Mouse (Mus musculus) yolk sac, embryonic 10.5 days (tissue): ENCODE data around the gene Gck.
"Not testable (repeated sequence)": the region's sequence is repeated elsewhere in the genome, so short reads cannot be mapped to it uniquely, and the experiment has no call there.

Experiments
- DNase-seq: peaks from one replicate; pipeline ENCODE4 v3.0.0-alpha.2; 2017; ENCODE audit warnings: low spot score

The Gck gene

GRCm38 (mm10) chr11:5954965-5955504, 5.2 kb upstream of the Gck start:
- DNase-seq, result no peak

GRCm38 (mm10) chr11:5954435-5954834, 4.6 kb upstream of the Gck start:
- DNase-seq, result no peak

- no peak for DNase-seq
Observed at GRCm38 (mm10) chr11:5953130-5953765, 3.4 kb upstream of the Gck start.

- DNase-seq, result no peak
Observed at GRCm38 (mm10) chr11:5952501-5952900, 2.6 kb upstream of the Gck start.

DNA sequence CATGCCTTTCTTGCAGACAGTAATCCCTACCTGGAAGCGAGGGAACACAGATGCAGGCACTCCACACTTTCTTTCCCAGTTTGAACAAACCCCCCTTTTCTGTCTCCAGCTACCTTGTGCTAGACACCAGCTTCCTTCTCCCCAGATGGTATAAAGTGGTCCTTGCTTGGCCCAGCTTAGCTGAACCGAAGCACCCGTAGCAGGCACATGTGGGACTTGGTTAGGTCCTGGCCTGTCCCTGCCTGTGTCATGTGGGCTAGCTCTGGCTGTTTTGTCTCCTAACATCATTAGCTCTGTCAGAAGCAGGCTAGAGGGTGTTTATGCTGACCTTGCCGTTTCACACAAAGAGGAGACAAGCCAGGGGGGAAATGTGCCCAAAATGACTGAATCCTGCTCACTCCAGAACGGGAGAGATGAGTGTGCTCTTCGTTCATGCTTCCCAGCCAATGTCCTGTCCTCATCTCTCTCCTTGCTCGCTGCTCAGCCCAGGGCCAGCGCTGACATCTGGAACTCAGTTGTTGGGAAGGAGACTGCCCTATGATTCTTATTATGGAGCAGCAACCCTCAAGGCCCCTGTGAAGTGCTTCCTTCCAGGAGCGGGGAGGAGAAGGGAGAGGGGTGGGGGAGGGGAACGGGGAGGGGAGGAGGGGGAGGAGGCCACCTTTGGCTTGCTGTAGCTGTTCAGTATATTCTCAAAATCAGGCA, 1.2 kb downstream of the Gck start:
- no peak for DNase-seq

DNA sequence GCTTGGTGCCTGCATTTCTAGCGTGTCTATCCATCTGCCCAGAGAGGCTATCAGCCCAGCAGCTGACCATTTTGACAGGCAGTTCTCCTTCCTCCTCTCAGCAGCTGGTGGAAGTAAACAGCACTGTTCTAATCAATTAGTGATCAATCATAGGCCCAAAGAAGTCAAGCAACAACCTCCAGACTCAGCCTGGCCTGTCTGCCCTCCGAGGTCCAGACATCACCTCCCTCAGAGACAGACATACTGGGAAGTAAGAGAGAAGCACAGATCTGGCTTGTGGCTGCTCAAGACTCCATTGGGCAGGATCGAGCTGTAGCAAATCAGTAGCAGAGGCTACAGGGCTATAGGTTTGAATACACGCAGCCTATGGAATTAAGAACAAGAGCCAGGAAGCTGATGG, 2.1 kb downstream of the Gck start:
- no peak for DNase-seq

GRCm38 (mm10) chr11:5945096-5945495, 4.8 kb downstream of the Gck start:
- no peak for DNase-seq

- no peak for DNase-seq
Observed at GRCm38 (mm10) chr11:5942966-5943365, 6.9 kb downstream of the Gck start.

GRCm38 (mm10) chr11:5934531-5934930, 15.3 kb downstream of the Gck start:
- not testable (repeated sequence) for DNase-seq

GRCm38 (mm10) chr11:5931947-5932346, 17.9 kb downstream of the Gck start:
- not testable (repeated sequence) for DNase-seq

- DNase-seq, result no peak
Observed at GRCm38 (mm10) chr11:5930578-5930977, 19.3 kb downstream of the Gck start.

- DNase-seq, result no peak
Observed at GRCm38 (mm10) chr11:5926696-5927220, 23.1 kb downstream of the Gck start.

GRCm38 (mm10) chr11:5924699-5925098, 25.2 kb downstream of the Gck start:
- no peak for DNase-seq

DNA sequence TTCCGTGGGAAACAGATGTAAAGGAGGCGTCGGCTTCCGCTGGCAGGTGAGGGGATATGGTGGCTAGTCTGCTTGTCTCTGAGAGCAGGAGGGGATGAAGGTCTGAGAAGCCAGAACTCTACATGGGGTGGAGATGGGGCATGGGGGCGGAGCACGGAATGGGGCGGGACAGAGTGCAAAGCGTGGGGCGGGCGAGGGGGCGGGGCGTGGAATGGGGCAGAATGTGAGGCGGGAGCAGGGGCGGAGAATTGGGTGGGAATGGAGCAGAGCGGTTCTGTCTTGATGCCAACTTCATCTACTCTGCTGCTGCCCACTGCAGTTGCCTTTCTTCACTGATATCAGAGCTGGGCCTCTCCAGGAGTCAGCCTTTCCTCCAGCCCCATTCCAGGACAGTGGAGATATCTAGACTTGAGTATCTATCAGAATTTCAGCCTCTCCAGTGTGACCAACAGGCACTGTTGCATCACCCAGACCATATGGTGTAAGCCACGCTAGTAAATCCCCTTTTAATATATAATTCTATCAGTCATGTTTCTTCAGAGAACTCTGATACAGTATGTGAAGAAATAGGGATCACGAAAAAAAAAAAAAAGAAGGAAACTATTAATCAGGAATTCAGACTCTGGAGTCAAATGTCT, 29.4 kb downstream of the Gck start:
- DNase-seq, result no peak

DNA sequence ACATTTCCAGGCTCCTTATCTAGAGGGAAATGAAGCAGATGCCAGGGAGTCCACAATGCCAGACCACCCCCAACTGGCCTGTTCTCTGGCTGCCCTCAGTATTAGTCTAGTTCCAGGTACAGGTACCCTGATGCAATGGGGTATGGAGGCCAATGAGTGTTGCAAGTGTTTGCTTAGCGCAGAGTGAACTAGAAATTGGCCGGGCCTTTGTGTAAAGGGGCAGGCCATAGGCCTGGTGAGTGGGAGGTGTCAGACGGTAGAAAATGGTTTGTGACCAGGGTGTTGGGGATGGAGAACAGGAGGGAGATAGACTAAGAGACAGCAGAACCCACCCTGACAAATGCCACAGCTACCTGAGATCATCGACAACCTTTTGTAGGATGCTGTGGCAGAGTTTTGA, 30.3 kb downstream of the Gck start:
- DNase-seq, result no peak

DNA sequence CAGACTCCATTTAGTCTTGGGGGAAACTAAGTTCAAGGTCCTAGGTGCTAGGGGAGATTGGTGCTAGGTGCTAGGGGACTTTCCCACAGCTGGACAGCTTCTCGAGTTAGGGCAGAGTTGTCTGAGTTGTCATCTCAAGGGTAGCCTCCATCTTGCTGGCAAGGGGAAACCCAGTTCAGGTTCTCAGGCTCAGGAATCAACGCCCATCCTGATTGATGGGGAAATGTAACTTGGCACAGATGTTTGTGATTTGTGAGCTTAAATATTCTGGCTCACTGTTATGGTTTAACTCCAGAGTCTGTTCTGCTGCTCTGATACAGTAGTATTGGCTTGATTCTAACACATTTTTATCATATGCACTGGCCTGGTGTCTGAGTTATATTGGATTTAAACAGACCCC, 31.8 kb downstream of the Gck start:
- no peak for DNase-seq

GRCm38 (mm10) chr11:5916178-5916548, 33.7 kb downstream of the Gck start:
- no peak for DNase-seq

GRCm38 (mm10) chr11:5915429-5916177, 34.3 kb downstream of the Gck start:
- DNase-seq, result no peak

GRCm38 (mm10) chr11:5914940-5915339, 34.9 kb downstream of the Gck start:
- DNase-seq, result no peak

DNA sequence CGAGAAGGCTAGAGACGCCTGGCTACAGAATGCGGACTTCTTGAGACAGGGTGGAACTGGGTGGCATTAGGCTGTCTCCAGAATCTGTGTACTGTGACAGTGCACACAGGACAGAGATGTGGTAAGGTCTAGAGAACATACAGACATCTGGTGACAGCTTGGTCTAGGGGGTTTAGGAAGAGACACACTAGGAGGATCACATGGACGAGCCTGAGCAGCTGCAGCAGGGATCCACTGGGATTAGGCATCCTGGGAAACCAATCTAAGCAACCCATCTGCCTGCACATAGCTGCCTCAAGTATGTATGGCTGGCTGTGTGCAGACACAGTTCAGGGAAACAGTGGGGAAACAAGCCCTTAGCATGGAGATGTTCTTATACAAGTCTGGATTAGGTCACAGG, 35.9 kb downstream of the Gck start:
- no peak for DNase-seq

- no peak for DNase-seq
Observed at GRCm38 (mm10) chr11:5913256-5913655, 36.6 kb downstream of the Gck start.

DNA sequence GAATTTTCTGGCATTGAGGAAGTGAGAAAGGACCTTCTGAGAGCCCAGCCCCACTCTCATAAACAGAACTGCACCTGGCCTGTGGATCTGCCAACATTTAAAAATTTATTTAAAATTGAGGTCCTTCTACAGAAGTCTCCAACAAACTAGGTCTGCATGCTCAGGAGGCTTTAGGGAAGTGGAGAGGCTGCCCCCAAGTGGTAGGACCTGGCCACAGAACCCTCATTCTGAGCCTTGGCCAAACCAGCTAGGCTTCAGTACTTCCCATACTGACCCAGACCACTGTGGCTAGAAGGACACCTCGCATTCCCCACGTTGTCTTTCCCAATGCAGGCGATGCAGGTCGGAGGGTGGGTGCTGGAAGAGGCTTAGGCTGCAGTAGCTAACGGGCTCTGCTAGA, 37.2 kb downstream of the Gck start:
- peak; percentile 31 for DNase-seq
